Mouse (Mus musculus) midbrain, embryonic 11.5 days (tissue): ENCODE measurements at regions not wholly inside any gene's neighbourhood (a gene's known extent, or its start where the extent isn't known, plus 50 kb on each side); places are given as distances from the start of the nearest gene placed in this dataset.
"Not testable (repeated sequence)": the region's sequence is repeated elsewhere in the genome, so short reads cannot be mapped to it uniquely, and the experiment has no call there.

ENCODE experiments used
- ATAC-seq: fragments of 200-750 bp; cut with Nextera tagmentation; 2 replicates; pipeline ENCODE4 v1.8.0; 2017; ENCODE audit warnings: moderate TSS enrichment, moderate library complexity; ENCODE audit not compliant: low FRiP score
- DNase-seq: peaks from one replicate; pipeline ENCODE4 v3.0.0; 2015; ENCODE audit warnings: low spot score; ENCODE audit errors: missing footprints
- H3K27ac ChIP-seq: fragments of 300-500 bp; sonication (generic); 2 replicates; pipeline ENCODE4 v1.5.1; 2014; ENCODE audit warnings: low read depth, low read length
- H3K27me3 ChIP-seq: fragments of 300-500 bp; sonication (generic); 2 replicates; pipeline ENCODE4 v1.6.1; 2014; ENCODE audit warnings: mild to moderate bottlenecking, low read length, moderate library complexity, mixed read lengths; ENCODE audit not compliant: control insufficient read depth, insufficient read depth
- H3K36me3 ChIP-seq: fragments of 300-500 bp; sonication (generic); 2 replicates; pipeline ENCODE4 v1.6.1; 2014; ENCODE audit warnings: mild to moderate bottlenecking, low read length, moderate library complexity, mixed read lengths; ENCODE audit not compliant: control insufficient read depth, insufficient read depth
- H3K4me1 ChIP-seq: fragments of 300-500 bp; sonication (generic); 2 replicates; pipeline ENCODE4 v1.6.1; 2014; ENCODE audit warnings: low read length; ENCODE audit not compliant: control insufficient read depth, insufficient read depth
- H3K4me2 ChIP-seq: fragments of 300-500 bp; sonication (generic); 2 replicates; pipeline ENCODE4 v1.6.1; 2014; ENCODE audit warnings: mild to moderate bottlenecking, moderate library complexity
- H3K4me3 ChIP-seq: fragments of 300-500 bp; sonication (generic); 2 replicates; pipeline ENCODE4 v1.5.1; 2014; ENCODE audit warnings: low read depth, low read length
- H3K9ac ChIP-seq: fragments of 300-500 bp; sonication (generic); 2 replicates; pipeline ENCODE4 v1.6.1; 2014; ENCODE audit warnings: low read length
- H3K9me3 ChIP-seq: fragments of 300-500 bp; sonication (generic); 2 replicates; pipeline ENCODE4 v1.6.1; 2016; ENCODE audit warnings: low read length; ENCODE audit not compliant: control insufficient read depth
- WGBS: fragments of 180-500 bp; shearing (Covaris S2); extraction: QIAGEN DNeasy Blood & Tissue Kit; methylation state at CpG from one replicate; pipeline ENCODE4 v1.1.7; 2014; 5-methylcytosine and 5-hydroxymethylcytosine counted together

DNA sequence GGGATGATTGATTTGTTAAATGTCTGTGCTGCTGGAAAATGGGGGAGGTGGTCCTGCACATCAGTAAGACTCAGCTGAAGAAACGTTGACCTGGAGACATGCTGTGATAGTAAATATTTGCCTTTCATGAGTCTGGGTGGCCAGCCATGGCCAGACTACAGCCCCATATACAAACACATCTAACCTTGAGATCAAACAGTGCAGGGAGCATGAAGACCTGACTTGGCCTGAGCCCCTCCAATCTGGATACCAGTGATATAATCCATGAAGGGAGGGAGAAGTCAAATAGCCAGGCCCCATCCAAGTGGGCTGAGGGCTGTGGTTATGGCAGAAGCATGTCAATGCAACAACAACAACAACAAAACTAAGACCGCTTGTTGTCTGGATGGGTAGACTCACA, 94.6 kb upstream of the Kcnmb2 start:
- H3K4me3 ChIP-seq: no peak overlapping the region
- no peak for DNase-seq
- no peaks in the 10 kb centered on the region for H3K4me1 ChIP-seq
- no peak overlapping the region for H3K9ac ChIP-seq
- ATAC-seq: no peak
- H3K4me2 ChIP-seq: no peak overlapping the region
- no peak overlapping the region for H3K27ac ChIP-seq
- no peaks in the 10 kb centered on the region for H3K36me3 ChIP-seq
- no peaks in the 10 kb centered on the region for H3K9me3 ChIP-seq
- H3K27me3 ChIP-seq: no peaks in the 10 kb centered on the region
- WGBS: 83% methylated on average over 2 of the region's 2 CpGs

DNA sequence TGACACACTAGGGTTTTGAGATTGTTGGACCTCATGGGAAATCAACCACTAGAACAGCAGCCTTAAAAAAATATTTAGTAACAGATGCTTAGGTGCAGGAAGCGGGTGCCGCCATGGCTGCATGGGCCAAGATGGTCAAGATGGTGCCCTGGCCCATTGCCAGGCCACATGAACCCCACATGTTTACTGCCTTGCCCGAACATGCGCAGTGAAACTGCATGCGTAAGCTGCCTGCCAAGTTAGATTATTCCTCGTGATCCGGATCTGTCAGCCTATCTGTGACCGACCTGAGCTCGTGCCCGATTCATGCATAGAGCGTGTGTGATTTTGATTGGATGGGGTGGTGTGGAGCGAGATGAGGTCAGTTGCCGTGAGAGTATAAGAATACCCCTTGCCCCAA, 93.2 kb upstream of the Kcnmb2 start:
- H3K27me3 ChIP-seq, H3K9me3 ChIP-seq, H3K36me3 ChIP-seq, H3K27ac ChIP-seq, H3K4me3 ChIP-seq, H3K4me1 ChIP-seq, H3K9ac ChIP-seq, DNase-seq, ATAC-seq, H3K4me2 ChIP-seq: not testable (repeated sequence)
- WGBS: 95% methylated on average over 13 of the region's 13 CpGs

DNA sequence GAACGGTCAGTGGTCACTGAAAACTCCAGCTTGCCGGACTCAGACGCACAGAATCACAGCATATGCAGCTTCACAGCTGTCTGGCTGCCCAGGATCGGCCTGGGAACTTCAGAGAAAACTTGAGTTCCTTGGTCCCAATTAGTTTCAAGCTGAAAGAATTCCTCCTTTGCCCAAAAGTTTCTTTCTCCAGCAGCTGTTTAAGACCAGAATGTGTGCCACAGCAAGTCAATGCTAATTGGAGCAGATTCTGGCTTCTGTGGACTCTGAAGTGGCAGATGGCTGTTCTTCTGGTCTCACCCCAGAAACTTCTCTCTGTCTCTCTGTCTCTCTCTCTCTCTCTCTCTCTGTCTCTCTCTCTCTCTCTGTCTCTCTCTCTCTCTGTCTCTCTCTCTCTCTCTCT, 91.1 kb upstream of the Kcnmb2 start:
- no peaks in the 10 kb centered on the region for H3K4me1 ChIP-seq
- ATAC-seq: no peak
- H3K9ac ChIP-seq: no peak overlapping the region
- no peaks in the 10 kb centered on the region for H3K9me3 ChIP-seq
- H3K36me3 ChIP-seq: no peaks in the 10 kb centered on the region
- no peak overlapping the region for H3K4me3 ChIP-seq
- no peak for DNase-seq
- no peak overlapping the region for H3K27ac ChIP-seq
- no peak overlapping the region for H3K4me2 ChIP-seq
- 80% methylated on average over 4 of the region's 4 CpGs for WGBS
- H3K27me3 ChIP-seq: no peaks in the 10 kb centered on the region

DNA sequence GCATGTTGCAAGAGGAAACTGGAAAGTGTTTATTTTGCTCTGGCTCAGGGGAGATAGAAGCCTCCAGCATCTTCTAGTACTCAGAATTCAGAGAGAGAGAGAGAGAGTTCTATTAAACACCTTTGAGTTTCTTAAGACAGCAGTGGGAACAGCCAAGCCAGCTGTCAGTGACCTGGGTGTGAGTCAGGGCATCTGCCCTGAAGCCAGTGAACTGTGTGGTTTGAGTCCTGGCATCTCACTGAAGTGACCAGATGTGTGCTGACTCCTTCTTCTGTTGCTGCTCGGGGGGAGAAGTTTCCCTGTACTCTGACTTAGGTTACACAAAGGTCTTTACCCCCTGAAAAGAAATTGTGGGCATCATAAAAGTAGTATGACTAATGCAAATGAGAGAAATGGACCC, 70.4 kb upstream of the Kcnmb2 start:
- Histone ChIP-seq H3K9me3 (no peaks in the 10 kb centered on the region), H3K4me1 (no peaks in the 10 kb centered on the region), H3K36me3 (no peaks in the 10 kb centered on the region), H3K9ac (no peak overlapping the region), H3K27me3 (no peaks in the 10 kb centered on the region), H3K4me3 (no peak overlapping the region), H3K27ac (no peak overlapping the region), H3K4me2 (no peak overlapping the region)
- no peak for ATAC-seq
- no peak for DNase-seq
- WGBS: 75% methylated on average over 1 of the region's 1 CpGs

DNA sequence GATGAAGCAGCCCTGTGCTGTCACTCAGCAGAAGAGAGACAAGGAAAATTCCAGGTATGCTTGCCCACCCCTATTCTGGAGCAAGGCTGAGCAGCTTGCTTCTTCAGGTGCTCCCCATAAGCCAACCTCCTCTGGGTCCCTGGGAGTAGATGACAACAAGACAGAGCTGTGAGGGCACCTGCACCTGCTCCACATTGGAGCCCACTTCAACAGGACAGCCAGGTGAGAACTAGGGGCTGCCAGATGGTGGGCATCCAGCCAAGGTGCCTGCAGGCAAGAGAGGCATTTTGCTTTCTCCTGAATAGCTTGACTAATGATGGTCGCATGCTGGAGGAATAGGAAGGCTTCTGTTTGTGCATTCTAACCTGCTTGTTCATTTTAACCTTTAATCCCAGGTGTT, 61.1 kb upstream of the Kcnmb2 start:
- ATAC-seq (no peak), DNase-seq (no peak)
- Histone ChIP-seq H3K36me3 (no peaks in the 10 kb centered on the region), H3K9me3 (no peaks in the 10 kb centered on the region), H3K4me3 (no peak overlapping the region), H3K4me2 (no peak overlapping the region), H3K4me1 (no peaks in the 10 kb centered on the region), H3K27me3 (no peaks in the 10 kb centered on the region), H3K27ac (no peak overlapping the region), H3K9ac (no peak overlapping the region)
- WGBS: 73% methylated on average over 1 of the region's 1 CpGs

DNA sequence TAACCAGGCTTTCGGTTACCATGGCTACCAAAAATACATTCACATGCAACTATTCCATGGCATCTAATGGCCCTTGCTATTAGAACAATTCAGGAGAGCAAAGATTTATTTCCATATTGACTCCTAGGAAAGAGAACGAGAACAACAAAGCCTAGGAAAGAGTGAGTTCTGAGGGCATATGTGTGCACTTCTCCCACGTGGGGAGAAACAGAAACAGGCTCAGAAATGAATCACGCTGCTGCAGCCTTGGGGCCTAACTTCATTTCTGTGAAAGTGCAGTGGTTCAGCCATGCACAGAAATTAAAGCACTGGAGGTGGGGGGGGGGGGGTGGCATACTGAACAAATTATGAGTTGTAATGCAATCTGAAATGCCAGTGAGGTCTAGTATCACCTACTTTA, 55.2 kb upstream of the Kcnmb2 start:
- no peak for ATAC-seq
- DNase-seq: no peak
- 87% methylated on average over 4 of the region's 4 CpGs for whole genome bisulfite sequencing
- Histone ChIP-seq H3K27me3 (no peaks in the 10 kb centered on the region), H3K4me3 (no peak overlapping the region), H3K4me1 (no peaks in the 10 kb centered on the region), H3K36me3 (no peaks in the 10 kb centered on the region), H3K27ac (no peak overlapping the region), H3K9ac (no peak overlapping the region), H3K9me3 (no peaks in the 10 kb centered on the region), H3K4me2 (no peak overlapping the region)
